Mouse (Mus musculus): Measurements from ENCODE around the gene Grid1.

- TF ChIP-seq POLR2A (IDR thresholded peaks at IDR 0.05; ENCODE audit: borderline replicate concordance, extremely low read depth, low read depth, low read length): no peak
- TF ChIP-seq CTCF (IDR thresholded peaks at IDR 0.05; ENCODE audit: insufficient read depth, low read length): no peak
Measured at GRCm38 (mm10) chr14:35365177-35365944, 545.5 kb downstream of the Grid1 start.
